Mouse (Mus musculus) ES-E14 (cell line): ENCODE data around the gene Lnx1. TPM values are rescaled to one million over a fixed set of nuclear protein-coding genes. Genes with fewer than 3 reads are reported as not detected.

Source experiments
- DNase-seq: peaks from one replicate; pipeline ENCODE4 v3.0.0-alpha.2; 2013; ENCODE audit warnings: low read depth, low spot score
- H3K27ac ChIP-seq: 2 replicates; pipeline ENCODE4 v1.5.1; 2012; ENCODE audit warnings: low read depth, mild to moderate bottlenecking, low read length, moderate library complexity, mixed read lengths; ENCODE audit not compliant: poor library complexity, insufficient read depth, severe bottlenecking
- H3K36me3 ChIP-seq: 2 replicates; pipeline ENCODE4 v1.6.1; 2012; ENCODE audit warnings: mild to moderate bottlenecking, low read length, moderate library complexity, mixed read lengths; ENCODE audit not compliant: control insufficient read depth, poor library complexity, insufficient read depth, severe bottlenecking
- H3K4me1 ChIP-seq, 2 experiments: fragments of 150-350 bp in 1 of 2; sonication (generic) in 1 of 2; 2 replicates each; pipeline ENCODE4 v1.6.1; 2012; ENCODE audit warnings: low read length in 2 of 2, mild to moderate bottlenecking in 1 of 2, mixed read lengths in 1 of 2; ENCODE audit not compliant: control insufficient read depth in 2 of 2, insufficient read depth in 2 of 2, poor library complexity in 1 of 2
- H3K4me3 ChIP-seq, 2 experiments: fragments of 150-350 bp in 1 of 2; sonication (generic) in 1 of 2; 2 replicates each; pipeline ENCODE4 v1.5.1; 2012; ENCODE audit warnings: low read length in 2 of 2, low read depth in 1 of 2, mild to moderate bottlenecking in 1 of 2, mixed read lengths in 1 of 2; ENCODE audit not compliant: insufficient read depth in 1 of 2, poor library complexity in 1 of 2, severe bottlenecking in 1 of 2
- H3K9ac ChIP-seq: 2 replicates; pipeline ENCODE4 v1.6.1; 2012; ENCODE audit warnings: low read depth, mild to moderate bottlenecking, low read length, mixed read lengths; ENCODE audit not compliant: poor library complexity, insufficient read depth, severe bottlenecking
- H3K9me3 ChIP-seq: fragments of 150-350 bp; sonication (generic); 2 replicates; pipeline ENCODE4 v1.6.1; 2012; ENCODE audit warnings: low read depth, mild to moderate bottlenecking, low read length; ENCODE audit not compliant: control insufficient read depth, insufficient read depth
- CHD2 ChIP-seq: IDR thresholded peaks from 2 replicates; pipeline ENCODE4 v1.6.1; 2014; ENCODE audit warnings: mild to moderate bottlenecking, low read depth, low read length, inconsistent platforms
- HCFC1 ChIP-seq: IDR thresholded peaks from 2 replicates; pipeline ENCODE4 v1.6.1; 2012; ENCODE audit warnings: low read length, inconsistent platforms, borderline replicate concordance; ENCODE audit not compliant: insufficient read depth
- MAFK ChIP-seq: IDR thresholded peaks from 2 replicates; pipeline ENCODE4 v1.6.1; 2014; ENCODE audit warnings: mild to moderate bottlenecking, low read depth, low read length, inconsistent platforms; ENCODE audit not compliant: insufficient read depth
- ZC3H11A ChIP-seq: IDR thresholded peaks from 2 replicates; pipeline ENCODE4 v1.6.1; 2012; ENCODE audit warnings: low read depth, mild to moderate bottlenecking, inconsistent platforms, low read length, borderline replicate concordance
- ZNF384 ChIP-seq: IDR thresholded peaks from 2 replicates; pipeline ENCODE4 v1.6.1; 2012; ENCODE audit warnings: low read depth, low read length, inconsistent platforms
- in situ Hi-C, 2 experiments: fragments of 600-800 bp; cut with MboI; formaldehyde crosslinking; loops; one replicate each; pipeline ENCODE4 v1.15.1; 2025; ENCODE audit warnings: low sequenced_read_pairs in 2 of 2, inconsistent platforms in 1 of 2; ENCODE audit not compliant: unreplicated experiment in 2 of 2
- total RNA-seq: library from RNA; depleted of rRNA; stranded (reverse); fragments of 300-350 nt; gene quantifications from 2 replicates; pipeline ENCODE4 v1.2.3, GENCODE M21; 2012

The Lnx1 gene
- total RNA-seq, 1 experiment = 0.71 TPM

DNA sequence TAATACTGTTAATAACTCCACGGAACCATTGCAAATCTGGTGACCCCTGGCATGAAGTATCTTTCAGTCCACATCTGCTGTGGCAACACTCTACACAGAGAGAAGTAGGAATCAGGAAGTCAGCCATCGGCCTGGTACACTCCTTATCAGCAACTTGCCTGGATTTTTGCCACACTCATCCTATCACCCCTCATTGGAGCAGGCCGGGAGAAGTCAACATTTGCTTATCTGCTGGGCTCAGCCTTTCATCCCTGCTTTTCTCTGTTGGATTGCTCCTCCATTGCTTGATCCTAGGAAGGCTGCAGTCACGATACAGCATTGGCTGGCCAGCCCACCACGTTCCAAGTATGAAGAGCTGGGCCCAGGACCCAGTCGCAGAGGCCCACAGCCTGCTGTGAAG is 26.9 kb upstream of the Lnx1 start:
- H3K4me3 ChIP-seq = no peak overlapping the region
- no peak for DNase-seq
- TF ChIP-seq ZNF384 (no peak), CHD2 (no peak), ZC3H11A (no peak), HCFC1 (no peak), MAFK (no peak)
- no peaks in the 10 kb centered on the region for H3K9me3 ChIP-seq
- H3K4me1 ChIP-seq = peaks cover 10 to 16% of the 10 kb centered on the region in 2 experiments; a peak in 3 of 4 replicates
- no peak overlapping the region for H3K9ac ChIP-seq
- in situ Hi-C loops = no loop called here
- H3K27ac ChIP-seq = no peak overlapping the region
- H3K36me3 ChIP-seq = no peaks in the 10 kb centered on the region

GRCm38 (mm10) chr5:74728186-74728585 is 25.5 kb upstream of the Lnx1 start:
- H3K36me3 ChIP-seq = no peaks in the 10 kb centered on the region
- no peak for DNase-seq

GRCm38 (mm10) chr5:74727319-74727718 is 24.6 kb upstream of the Lnx1 start:
- H3K9me3 ChIP-seq = no peaks in the 10 kb centered on the region

More at GRCm38 (mm10) chr5:74728186-74728585, 25.5 kb upstream of the Lnx1 start:
- Histone ChIP-seq H3K4me3 (no peak overlapping the region), H3K9me3 (no peaks in the 10 kb centered on the region), H3K27ac (no peak overlapping the region), H3K9ac (no peak overlapping the region), H3K4me1 (peaks cover 10 to 12% of the 10 kb centered on the region in 2 experiments; a peak in 3 of 4 replicates)
- in situ Hi-C loops = no loop called here
- TF ChIP-seq ZNF384 (no peak), ZC3H11A (no peak), HCFC1 (no peak), MAFK (no peak), CHD2 (no peak)

GRCm38 (mm10) chr5:74725541-74725940 is 22.8 kb upstream of the Lnx1 start:
- Histone ChIP-seq H3K4me3 (no peak overlapping the region), H3K9ac (no peak overlapping the region), H3K9me3 (no peaks in the 10 kb centered on the region), H3K27ac (no peak overlapping the region), H3K4me1 (peaks cover 8 to 12% of the 10 kb centered on the region in 2 experiments; a peak in 3 of 4 replicates), H3K36me3 (no peaks in the 10 kb centered on the region)
- in situ Hi-C loops = no loop called here
- DNase-seq = no peak
- TF ChIP-seq ZNF384 (no peak), HCFC1 (no peak), ZC3H11A (no peak), MAFK (no peak), CHD2 (no peak)

More at GRCm38 (mm10) chr5:74727319-74727718, 24.6 kb upstream of the Lnx1 start:
- TF ChIP-seq MAFK (no peak), ZC3H11A (no peak), HCFC1 (no peak), CHD2 (no peak), ZNF384 (no peak)
- no peak overlapping the region for H3K9ac ChIP-seq
- no peak for DNase-seq
- H3K4me1 ChIP-seq = peaks cover 8 to 12% of the 10 kb centered on the region in 2 experiments; a peak in 3 of 4 replicates
- H3K27ac ChIP-seq = no peak overlapping the region
- in situ Hi-C loops = no loop called here
- H3K36me3 ChIP-seq = no peaks in the 10 kb centered on the region
- H3K4me3 ChIP-seq = no peak overlapping the region

- peaks cover 7 to 8% of the 10 kb centered on the region in 2 experiments; a peak in 3 of 4 replicates for H3K4me1 ChIP-seq
- H3K27ac ChIP-seq = no peak overlapping the region
- no peak for DNase-seq
- no peak overlapping the region for H3K4me3 ChIP-seq
- H3K9ac ChIP-seq = no peak overlapping the region
- in situ Hi-C loops = no loop called here
- TF ChIP-seq CHD2 (no peak), ZNF384 (no peak), MAFK (no peak), HCFC1 (no peak), ZC3H11A (no peak)
- H3K9me3 ChIP-seq = no peaks in the 10 kb centered on the region
- no peaks in the 10 kb centered on the region for H3K36me3 ChIP-seq
Observed at GRCm38 (mm10) chr5:74721816-74722215, 19.1 kb upstream of the Lnx1 start.
